Mouse (Mus musculus): ENCODE measurements around the gene Cd8b1.

DNA sequence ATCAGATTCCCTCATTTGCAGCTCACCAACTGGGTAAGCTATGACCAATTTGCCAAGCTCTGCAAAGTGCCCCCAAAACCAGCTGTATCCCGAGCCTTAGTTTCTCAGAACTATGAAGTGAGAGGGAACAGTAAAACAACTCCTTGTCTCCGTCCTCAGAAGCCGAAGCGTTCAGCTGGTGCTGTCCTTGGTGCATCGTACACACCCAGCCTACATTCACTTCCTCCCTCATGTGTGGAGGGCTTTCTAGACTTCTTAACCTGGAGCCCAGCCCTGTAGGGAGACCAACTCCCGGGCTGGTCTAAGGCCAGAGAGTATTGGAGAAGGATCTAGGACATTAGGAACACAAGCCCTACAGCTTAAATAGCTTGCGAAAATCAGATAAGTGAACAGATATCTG lies 7.9 kb downstream of the Cd8b1 start:
- TF ChIP-seq POLR2A (IDR thresholded peaks at IDR 0.05; ENCODE audit: extremely low read depth, insufficient read depth, low read length): no peak
- TF ChIP-seq CTCF (IDR thresholded peaks at IDR 0.05; ENCODE audit: low read depth, low read length): no peak

All from liver, adult 2 months (tissue).